26 mouse cellular contexts compared by ENCODE assay signal in genomic region chr4:134586126-134586525, GRCm38 (mm10).
"Had no signal": no experiment of that assay in that cellular context is flagged by ENCODE, and none has a peak within 500 bp of the region (broad histone marks: within the 10 kb centered on the region; RNA-seq: fewer than 3 reads in every experiment).

No protein-coding gene starts in this region.

- DNase-seq: gastrocnemius, postnatal 10 days; gastrocnemius, postnatal 25 days; heart, adult 11 months; heart, postnatal 10 days; heart, postnatal 4 days; kidney, adult 11 months; kidney, adult 2 months; kidney, adult 9 months; kidney, postnatal 10 days; kidney, postnatal 25 days; kidney, postnatal 4 days; layer of hippocampus, adult 9-11 months; layer of hippocampus, postnatal 36 days; left cerebral cortex, postnatal 4 days had no signal

- H3K27me3 ChIP-seq: heart, embryonic 12.5 days; hindbrain, embryonic 12.5 days; limb, embryonic 15.5 days; liver, embryonic 12.5 days had no signal

- H3K9me3 ChIP-seq: heart, embryonic 10.5 days; hindbrain, embryonic 10.5 days; hindbrain, embryonic 12.5 days; limb, embryonic 13.5 days; limb, embryonic 15.5 days; liver, embryonic 12.5 days had no signal

- H3K4me2 ChIP-seq: heart, embryonic 12.5 days; hindbrain, embryonic 12.5 days; hindbrain, embryonic 14.5 days; limb, embryonic 13.5 days; limb, embryonic 15.5 days; liver, embryonic 12.5 days had no signal

- H3K27ac ChIP-seq: heart, embryonic 10.5 days; hindbrain, embryonic 10.5 days; hindbrain, embryonic 12.5 days; hindbrain, embryonic 14.5 days; hindbrain, postnatal 0 days; layer of hippocampus, adult 2 months; limb, embryonic 13.5 days; limb, embryonic 15.5 days; liver, embryonic 12.5 days; liver, embryonic 14.5 days had no signal

- ATAC-seq: hindbrain, postnatal 0 days; intestine, embryonic 16.5 days; liver, embryonic 12.5 days had no signal

- H3K36me3 ChIP-seq: hindbrain, embryonic 12.5 days; limb, embryonic 13.5 days; limb, embryonic 15.5 days had no signal

- H3K4me3 ChIP-seq: heart, embryonic 10.5 days; heart, embryonic 12.5 days; hindbrain, embryonic 10.5 days; hindbrain, embryonic 12.5 days; layer of hippocampus, adult 2 months; limb, embryonic 13.5 days; limb, embryonic 15.5 days; liver, embryonic 12.5 days had no signal

- H3K9ac ChIP-seq: heart, embryonic 12.5 days; hindbrain, embryonic 12.5 days; hindbrain, embryonic 14.5 days; limb, embryonic 13.5 days; limb, embryonic 15.5 days; liver, embryonic 12.5 days; liver, embryonic 14.5 days had no signal
